Mouse (Mus musculus) kidney, adult 2 months (tissue): ENCODE measurements around the gene Cacna2d4.

Experiments used
- CTCF ChIP-seq: fragments of 200-500 bp; conservative IDR thresholded peaks from 2 replicates; pipeline ENCODE4 v1.5.1; 2011; ENCODE audit warnings: low read depth, mild to moderate bottlenecking, control low read depth, low read length, moderate library complexity, mixed read lengths; ENCODE audit not compliant: insufficient read depth, insufficient read length
- POLR2A ChIP-seq: fragments of 200-500 bp; IDR thresholded peaks from one replicate; pipeline ENCODE4 v1.6.1; 2011; ENCODE audit warnings: low read depth, low read length, control low read depth

DNA sequence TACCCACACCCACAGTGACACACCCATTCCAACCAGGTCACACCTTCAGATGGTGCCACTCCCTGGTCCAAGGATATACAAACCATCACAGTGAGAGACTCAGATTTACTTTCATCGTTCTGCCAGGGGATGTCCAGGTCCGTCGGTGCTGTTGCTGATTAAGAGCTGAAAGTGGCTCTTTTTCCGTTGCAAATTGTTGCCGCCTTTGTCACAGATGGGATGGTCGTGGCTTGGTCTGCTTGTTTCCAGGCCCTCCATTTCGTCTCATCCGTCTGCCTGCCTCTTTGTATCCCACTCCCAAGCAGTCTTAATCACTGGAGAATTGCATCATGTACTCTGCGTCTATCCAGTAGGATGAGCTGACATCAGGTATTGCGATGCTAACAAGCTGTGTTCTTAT is 13.4 kb downstream of the Cacna2d4 start:
- TF ChIP-seq CTCF (no peak), POLR2A (no peak)
